Mouse (Mus musculus): ENCODE measurements around the gene Camk1d. TPM values are rescaled to one million over a fixed set of nuclear protein-coding genes. Genes with fewer than 3 reads are reported as not detected.

Camk1d gene
- polyA plus RNA-seq, 1 experiment: 1.6 TPM

DNA sequence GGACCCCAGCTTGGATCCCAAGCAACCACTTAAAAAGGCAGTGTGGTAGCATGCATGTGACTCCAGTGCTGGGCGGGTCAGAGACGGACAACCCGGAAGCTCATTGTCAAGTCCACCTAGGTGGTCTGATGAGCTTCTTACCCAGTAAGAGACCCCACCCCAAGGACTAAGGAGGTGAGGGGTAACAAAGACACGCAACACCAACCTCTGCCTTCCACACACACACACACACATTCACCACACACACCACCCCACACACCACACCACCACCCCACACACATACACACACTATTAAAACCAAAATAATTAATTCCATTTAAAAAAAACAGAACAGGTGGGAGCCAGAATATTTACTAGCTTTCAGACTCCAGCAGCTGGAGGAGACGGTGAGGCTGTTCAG, 73.7 kb downstream of the Camk1d start:
- no peaks in the 10 kb centered on the region for H3K79me3 ChIP-seq (ENCODE audit: low read depth)
- TF ChIP-seq CTCF (IDR thresholded peaks at IDR 0.05; ENCODE audit: control insufficient read depth, insufficient read depth, insufficient read length) (no peak), FOSL1 (IDR thresholded peaks at IDR 0.05; ENCODE audit: insufficient read depth, low read length, poor library complexity, severe bottlenecking) (no peak), CEBPB (IDR thresholded peaks at IDR 0.05; ENCODE audit: low read depth) (no peak), MAX (IDR thresholded peaks at IDR 0.05) (no peak), MYOD1 (IDR thresholded peaks at IDR 0.05; ENCODE audit: control insufficient read depth, insufficient read length, low read depth) (no peak), USF1 (IDR thresholded peaks at IDR 0.05; ENCODE audit: low read depth) (no peak), MYOG (IDR thresholded peaks at IDR 0.05; ENCODE audit: control insufficient read depth, extremely low read depth, insufficient read length) (no peak)
- no peak overlapping the region for H3ac ChIP-seq (ENCODE audit: control insufficient read depth, insufficient read length, low read depth)
- H3K4me3 ChIP-seq (ENCODE audit: insufficient read depth, poor library complexity, severe bottlenecking): no peak overlapping the region
- H3K27me3 ChIP-seq (ENCODE audit: control insufficient read depth, insufficient read depth, insufficient read length): no peaks in the 10 kb centered on the region
- peaks cover 33% of the 10 kb centered on the region for H3K79me2 ChIP-seq (ENCODE audit: control insufficient read depth, insufficient read depth)
- no peaks in the 10 kb centered on the region for H3K36me3 ChIP-seq (ENCODE audit: control insufficient read depth, insufficient read depth)

DNA sequence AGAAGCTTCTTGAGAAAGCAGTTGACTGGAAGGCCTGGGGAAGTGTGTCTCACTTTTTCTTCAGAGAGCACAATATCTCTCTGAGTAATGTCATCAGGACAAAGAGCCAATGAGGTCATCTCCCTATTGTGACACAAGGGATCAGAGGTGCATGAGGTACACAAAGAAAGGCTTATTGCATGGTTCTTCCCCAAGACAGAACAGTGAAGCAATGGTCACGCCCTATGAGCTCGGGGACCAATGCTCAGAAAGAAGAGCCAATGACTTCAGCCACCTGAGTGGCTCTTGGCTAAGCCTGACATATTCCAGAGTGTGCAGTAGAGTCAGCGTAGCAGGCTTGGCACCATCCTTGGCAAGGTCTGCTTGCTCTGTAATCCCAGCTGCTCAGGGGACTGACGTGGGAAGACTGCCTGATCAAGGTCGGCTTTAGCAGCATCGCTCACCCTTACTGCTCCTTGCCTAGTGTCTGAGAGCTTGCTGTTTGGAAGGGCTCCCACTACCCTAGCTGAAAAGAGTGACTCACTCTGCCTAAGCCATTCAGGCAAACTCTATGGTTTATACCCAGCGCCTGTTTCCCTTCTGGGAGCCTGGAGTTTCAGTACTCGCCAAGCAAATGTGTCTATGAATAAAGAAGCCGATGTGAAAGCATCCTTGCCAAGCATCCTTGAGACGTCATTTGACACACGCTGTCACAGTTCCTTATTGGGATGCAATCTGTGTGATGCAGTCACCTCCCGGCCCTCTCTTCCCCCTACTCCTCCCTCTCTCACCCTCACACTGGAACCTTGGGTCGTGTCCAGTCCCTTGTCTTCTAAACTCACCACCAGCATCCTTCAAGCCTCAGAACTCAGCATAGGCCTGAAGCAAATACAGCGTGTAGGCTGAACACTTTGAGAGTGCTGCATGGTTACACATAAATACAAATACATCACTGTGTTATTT, 77.2 kb downstream of the Camk1d start:
- no peaks in the 10 kb centered on the region for H3K79me3 ChIP-seq (ENCODE audit: low read depth)
- H3K27me3 ChIP-seq (ENCODE audit: control insufficient read depth, insufficient read depth, insufficient read length): no peaks in the 10 kb centered on the region
- no peaks in the 10 kb centered on the region for H3K36me3 ChIP-seq (ENCODE audit: control insufficient read depth, insufficient read depth)
- peaks cover 23% of the 10 kb centered on the region for H3K79me2 ChIP-seq (ENCODE audit: control insufficient read depth, insufficient read depth)
- no peak for TF ChIP-seq CEBPB (IDR thresholded peaks at IDR 0.05; ENCODE audit: low read depth)
- TF ChIP-seq MAX (IDR thresholded peaks at IDR 0.05): no peak
- no peak for TF ChIP-seq FOSL1 (IDR thresholded peaks at IDR 0.05; ENCODE audit: insufficient read depth, low read length, poor library complexity, severe bottlenecking)
- no peak for TF ChIP-seq USF1 (IDR thresholded peaks at IDR 0.05; ENCODE audit: low read depth)
- no peak for TF ChIP-seq CTCF (IDR thresholded peaks at IDR 0.05; ENCODE audit: control insufficient read depth, insufficient read depth, insufficient read length)
- TF ChIP-seq MYOD1 (IDR thresholded peaks at IDR 0.05; ENCODE audit: control insufficient read depth, insufficient read length, low read depth): no peak
- TF ChIP-seq MYOG (IDR thresholded peaks at IDR 0.05; ENCODE audit: control insufficient read depth, extremely low read depth, insufficient read length): no peak
- no peak overlapping the region for H3K4me3 ChIP-seq (ENCODE audit: insufficient read depth, poor library complexity, severe bottlenecking)
- H3ac ChIP-seq (ENCODE audit: control insufficient read depth, insufficient read length, low read depth): no peak overlapping the region

DNA sequence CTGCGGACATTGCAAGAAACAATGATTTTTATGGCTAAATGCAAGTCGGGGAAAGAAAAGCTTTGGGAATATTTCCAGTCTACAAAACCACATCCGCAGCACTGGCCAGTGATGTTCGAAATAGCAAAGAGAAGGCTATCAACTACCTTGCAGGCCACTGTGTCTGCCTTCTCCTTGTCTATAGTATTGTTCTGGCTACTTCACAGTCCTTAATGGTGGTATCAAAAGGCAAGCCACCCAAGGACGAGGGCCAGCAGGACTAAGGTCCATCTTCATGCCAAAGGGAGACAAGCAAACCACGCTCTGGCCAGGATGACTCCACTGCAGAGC, 82.0 kb downstream of the Camk1d start:
- no peak for TF ChIP-seq CEBPB (IDR thresholded peaks at IDR 0.05; ENCODE audit: low read depth)
- no peak for TF ChIP-seq MYOD1 (IDR thresholded peaks at IDR 0.05; ENCODE audit: control insufficient read depth, insufficient read length, low read depth)
- TF ChIP-seq CTCF (IDR thresholded peaks at IDR 0.05; ENCODE audit: control insufficient read depth, insufficient read depth, insufficient read length): no peak
- no peak for TF ChIP-seq FOSL1 (IDR thresholded peaks at IDR 0.05; ENCODE audit: insufficient read depth, low read length, poor library complexity, severe bottlenecking)
- TF ChIP-seq MAX (IDR thresholded peaks at IDR 0.05): no peak
- H3K27me3 ChIP-seq (ENCODE audit: control insufficient read depth, insufficient read depth, insufficient read length): no peaks in the 10 kb centered on the region
- no peaks in the 10 kb centered on the region for H3K79me2 ChIP-seq (ENCODE audit: control insufficient read depth, insufficient read depth)
- H3K4me3 ChIP-seq (ENCODE audit: insufficient read depth, poor library complexity, severe bottlenecking): no peak overlapping the region
- no peak overlapping the region for H3ac ChIP-seq (ENCODE audit: control insufficient read depth, insufficient read length, low read depth)
- H3K79me3 ChIP-seq (ENCODE audit: low read depth): no peaks in the 10 kb centered on the region
- no peaks in the 10 kb centered on the region for H3K36me3 ChIP-seq (ENCODE audit: control insufficient read depth, insufficient read depth)

DNA sequence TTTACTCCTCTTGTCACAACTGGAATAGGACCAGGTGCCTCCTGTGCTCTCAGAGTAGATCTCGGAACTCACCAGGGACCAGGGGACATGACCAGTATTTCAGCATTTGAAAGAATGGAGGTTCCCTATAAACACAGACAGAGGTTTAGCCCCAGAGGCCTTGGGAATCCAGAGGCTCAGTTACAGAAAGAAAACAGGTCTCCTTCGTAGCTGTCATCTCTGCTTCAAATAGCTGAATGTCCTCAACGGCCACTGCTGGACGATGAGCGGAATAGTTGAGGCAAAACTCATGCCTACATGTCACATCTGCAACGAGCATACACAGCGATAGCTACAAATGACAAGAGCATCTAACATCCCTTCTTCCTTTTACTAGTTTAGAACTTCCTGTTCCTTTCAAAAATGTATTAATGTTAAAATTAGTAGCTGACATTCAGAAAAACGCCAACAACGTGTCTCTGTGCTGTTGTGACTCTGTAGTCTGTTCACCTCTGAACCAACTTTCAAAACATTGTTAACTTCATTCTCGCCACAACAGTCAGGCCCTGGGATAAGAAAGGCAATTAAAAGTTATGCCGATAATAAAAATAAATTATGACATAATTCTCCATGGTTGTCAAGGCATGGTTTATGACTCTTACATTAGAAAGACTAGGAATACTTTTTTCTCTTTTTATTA, 82.5 kb downstream of the Camk1d start:
- Histone ChIP-seq H3K79me3 (ENCODE audit: low read depth) (no peaks in the 10 kb centered on the region), H3ac (ENCODE audit: control insufficient read depth, insufficient read length, low read depth) (no peak overlapping the region), H3K27me3 (ENCODE audit: control insufficient read depth, insufficient read depth, insufficient read length) (no peaks in the 10 kb centered on the region), H3K36me3 (ENCODE audit: control insufficient read depth, insufficient read depth) (no peaks in the 10 kb centered on the region), H3K4me3 (ENCODE audit: insufficient read depth, poor library complexity, severe bottlenecking) (no peak overlapping the region), H3K79me2 (ENCODE audit: control insufficient read depth, insufficient read depth) (no peaks in the 10 kb centered on the region)
- TF ChIP-seq CEBPB (IDR thresholded peaks at IDR 0.05; ENCODE audit: low read depth): no peak
- TF ChIP-seq FOSL1 (IDR thresholded peaks at IDR 0.05; ENCODE audit: insufficient read depth, low read length, poor library complexity, severe bottlenecking): no peak
- no peak for TF ChIP-seq MYOD1 (IDR thresholded peaks at IDR 0.05; ENCODE audit: control insufficient read depth, insufficient read length, low read depth)
- TF ChIP-seq MAX (IDR thresholded peaks at IDR 0.05): no peak

DNA sequence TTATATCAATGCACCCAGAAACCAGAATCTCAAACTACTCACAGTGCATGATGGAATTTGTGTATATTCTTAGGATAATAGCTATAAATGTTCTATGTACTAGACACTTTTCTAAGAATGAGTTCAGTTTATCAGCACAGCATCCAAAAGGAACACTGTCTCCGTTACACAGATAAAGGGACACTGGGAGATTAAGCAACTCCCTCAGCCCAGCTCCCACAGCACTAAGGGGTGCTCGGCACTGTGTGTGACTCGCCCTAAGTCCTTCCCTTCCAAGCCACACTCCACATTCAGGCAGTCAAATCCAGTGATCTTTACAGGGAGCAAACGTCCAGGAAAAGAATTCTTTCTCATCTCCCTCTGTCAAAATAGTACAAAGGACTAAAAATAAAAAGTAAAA, 83.6 kb downstream of the Camk1d start:
- Histone ChIP-seq H3K4me3 (ENCODE audit: insufficient read depth, poor library complexity, severe bottlenecking) (no peak overlapping the region), H3K79me3 (ENCODE audit: low read depth) (no peaks in the 10 kb centered on the region), H3K27me3 (ENCODE audit: control insufficient read depth, insufficient read depth, insufficient read length) (no peaks in the 10 kb centered on the region), H3K36me3 (ENCODE audit: control insufficient read depth, insufficient read depth) (no peaks in the 10 kb centered on the region), H3K79me2 (ENCODE audit: control insufficient read depth, insufficient read depth) (no peaks in the 10 kb centered on the region), H3ac (ENCODE audit: control insufficient read depth, insufficient read length, low read depth) (no peak overlapping the region)
- TF ChIP-seq MYOG (IDR thresholded peaks at IDR 0.05; ENCODE audit: control insufficient read depth, extremely low read depth, insufficient read length): no peak
- no peak for TF ChIP-seq CTCF (IDR thresholded peaks at IDR 0.05; ENCODE audit: control insufficient read depth, insufficient read depth, insufficient read length)
- peak; percentile 80 for TF ChIP-seq CEBPB (IDR thresholded peaks at IDR 0.05; ENCODE audit: low read depth)
- TF ChIP-seq FOSL1 (IDR thresholded peaks at IDR 0.05; ENCODE audit: insufficient read depth, low read length, poor library complexity, severe bottlenecking): no peak
